Mouse (Mus musculus): Measurements from ENCODE around the gene 4930470P17Rik.
"Not testable (repeated sequence)": the region's sequence is repeated elsewhere in the genome, so short reads cannot be mapped to it uniquely, and the experiment has no call there.

Gene 4930470P17Rik

DNA sequence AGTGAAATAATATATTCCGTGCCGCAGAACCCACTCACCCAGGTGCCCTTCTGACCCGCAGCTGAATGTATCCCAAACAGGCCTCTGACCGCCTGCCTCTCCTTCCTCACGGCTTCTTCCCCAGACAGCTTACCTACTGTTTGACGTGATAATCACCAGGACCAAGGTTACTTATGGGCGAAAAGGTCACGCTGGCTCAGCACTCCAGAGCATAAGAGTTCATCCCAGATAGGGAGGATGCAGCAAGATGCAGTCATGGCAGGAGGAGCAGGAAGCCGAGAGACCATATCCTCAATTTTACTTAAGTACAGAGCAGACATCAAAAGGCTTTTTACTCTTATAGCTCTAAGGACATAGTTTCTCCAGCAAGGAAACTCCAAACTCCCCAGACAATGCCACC, at the start of gene 4930470P17Rik:
4930470P17Rik (minus strand) TSS at position 101 of the 400 bp plus-strand sequence.
- DNase-seq (ENCODE audit: extremely low spot score) = peak; percentile 5

- DNase-seq (ENCODE audit: extremely low spot score) = no peak
These were observed 49.7 kb upstream of the 4930470P17Rik start for GRCm38 (mm10) chr2:170651483-170651882.

DNA sequence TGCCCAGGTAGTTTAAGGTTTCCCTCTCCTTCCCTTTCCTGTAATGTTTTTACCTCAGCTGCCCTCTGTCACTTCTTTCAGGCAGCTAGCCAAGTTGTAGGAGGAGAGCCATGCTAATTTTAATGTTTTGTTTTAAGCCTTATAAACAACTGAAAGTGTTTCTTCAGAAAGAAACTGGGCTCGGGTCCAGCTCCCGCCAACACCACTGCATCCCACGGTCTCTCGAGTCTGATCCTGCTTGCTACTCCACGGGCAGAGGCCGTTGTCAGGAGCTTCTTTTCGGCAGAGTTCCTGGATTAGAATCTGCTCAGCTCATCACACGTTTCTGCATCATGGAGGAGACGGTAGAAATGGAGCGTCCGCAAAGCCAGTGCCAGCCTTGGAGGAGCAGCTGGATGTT, 46.7 kb upstream of the 4930470P17Rik start:
- no peak for DNase-seq (ENCODE audit: extremely low spot score)

DNA sequence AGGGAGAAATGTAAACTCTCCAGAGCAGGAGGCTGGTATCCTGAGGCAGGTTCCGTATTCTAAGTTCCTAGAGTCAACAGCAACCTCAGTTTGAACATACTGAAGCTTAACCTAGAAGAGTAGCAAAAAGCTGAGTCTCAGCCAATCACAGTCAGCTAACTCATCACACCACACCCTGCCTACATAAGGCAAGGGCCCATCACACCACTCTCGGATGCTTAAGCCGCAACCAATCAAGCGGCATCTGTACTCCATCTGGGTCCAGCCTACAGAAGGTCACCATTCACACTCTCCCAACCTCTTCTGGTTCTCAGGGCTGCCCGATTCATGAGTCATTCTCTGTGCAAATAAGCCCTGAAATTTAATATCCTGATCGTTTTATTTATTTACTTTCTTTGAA, 44.4 kb upstream of the 4930470P17Rik start:
- DNase-seq (ENCODE audit: extremely low spot score) = no peak

DNA sequence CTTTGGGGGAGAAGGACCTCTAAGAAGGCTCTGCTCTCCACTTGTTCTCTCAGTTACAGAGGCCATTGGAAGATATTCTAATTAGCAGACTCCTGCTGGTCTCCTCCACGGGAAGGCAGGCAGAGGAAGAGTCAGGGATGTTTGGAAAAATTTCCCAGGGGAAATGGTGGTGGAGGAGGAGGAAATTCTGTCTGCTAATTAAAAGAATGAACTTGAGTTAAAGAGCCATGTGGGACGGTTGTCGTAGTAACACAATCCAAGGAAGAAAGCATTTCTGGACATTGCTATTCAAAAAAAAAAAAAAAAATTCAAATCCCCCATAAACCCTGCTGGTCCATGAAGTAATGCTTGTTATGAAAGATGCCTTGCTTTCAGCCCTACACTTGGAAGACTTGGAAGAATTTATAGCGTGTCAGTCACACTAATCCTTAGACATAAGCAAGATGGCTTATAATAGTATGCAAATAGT, 40.6 kb upstream of the 4930470P17Rik start:
- no peak for DNase-seq (ENCODE audit: extremely low spot score)

DNA sequence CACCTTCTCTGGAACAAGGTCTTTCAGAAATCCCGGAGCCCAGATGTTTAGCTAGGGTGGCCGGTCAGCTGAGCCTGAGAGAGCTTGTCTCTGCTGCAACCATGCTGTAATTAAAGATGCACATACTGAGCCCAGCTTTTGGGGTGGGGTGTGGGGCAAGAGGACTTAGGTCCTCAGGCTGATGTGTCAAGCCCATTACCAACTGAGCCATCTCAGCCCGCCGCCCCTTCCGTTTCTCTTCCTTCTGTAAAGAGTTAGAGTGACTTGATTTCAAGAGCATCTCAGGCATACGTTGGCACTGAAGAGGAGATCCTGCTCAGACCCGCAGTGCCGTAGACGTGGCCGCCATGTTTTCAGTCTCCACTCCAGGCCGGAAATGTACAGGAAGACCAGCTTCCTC, 38.5 kb upstream of the 4930470P17Rik start:
- no peak for DNase-seq (ENCODE audit: extremely low spot score)

GRCm38 (mm10) chr2:170638746-170639145, 36.9 kb upstream of the 4930470P17Rik start:
- DNase-seq (ENCODE audit: extremely low spot score) = no peak

GRCm38 (mm10) chr2:170632998-170633622, 31.3 kb upstream of the 4930470P17Rik start:
- DNase-seq (ENCODE audit: extremely low spot score) = no peak

DNA sequence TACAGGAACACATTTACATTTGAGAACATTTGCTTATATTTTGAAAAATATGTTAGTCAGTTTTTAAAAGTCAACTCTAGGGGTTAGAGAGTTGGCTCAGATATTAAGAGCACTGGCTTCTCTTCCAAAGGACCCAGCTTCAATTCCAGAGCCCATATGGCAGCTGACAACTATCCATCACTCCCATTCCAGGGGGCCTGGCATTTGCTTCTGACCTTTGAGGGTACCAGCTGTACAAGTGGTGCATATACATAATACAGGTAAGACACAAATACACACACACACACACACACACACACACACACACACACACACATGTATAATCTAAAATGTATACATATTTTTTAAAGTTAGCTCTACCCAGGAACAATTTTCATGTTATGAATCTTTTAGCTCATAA, 30.6 kb upstream of the 4930470P17Rik start:
- DNase-seq (ENCODE audit: extremely low spot score) = no peak

GRCm38 (mm10) chr2:170631375-170631774, 29.6 kb upstream of the 4930470P17Rik start:
- no peak for DNase-seq (ENCODE audit: extremely low spot score)

DNA sequence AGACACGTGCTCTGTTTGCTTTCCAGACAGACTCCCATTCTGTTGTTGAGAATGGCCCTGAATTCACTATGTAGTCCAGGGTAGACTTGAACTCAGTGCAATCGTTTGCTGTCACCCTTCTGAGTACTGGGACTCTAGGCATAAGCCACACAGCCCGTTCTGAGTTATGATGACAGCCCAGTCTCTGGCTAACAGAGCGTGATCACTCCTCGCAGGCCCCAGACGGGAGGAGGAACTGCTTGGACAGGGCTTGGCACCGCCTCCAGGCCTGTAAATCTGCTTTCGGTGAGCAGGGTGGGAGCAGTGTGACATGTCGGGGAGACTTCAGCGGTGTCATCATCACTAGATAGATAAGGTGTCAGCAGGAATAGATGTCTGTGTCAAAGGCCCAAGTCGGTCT, 28.7 kb upstream of the 4930470P17Rik start:
- DNase-seq (ENCODE audit: extremely low spot score) = no peak

DNA sequence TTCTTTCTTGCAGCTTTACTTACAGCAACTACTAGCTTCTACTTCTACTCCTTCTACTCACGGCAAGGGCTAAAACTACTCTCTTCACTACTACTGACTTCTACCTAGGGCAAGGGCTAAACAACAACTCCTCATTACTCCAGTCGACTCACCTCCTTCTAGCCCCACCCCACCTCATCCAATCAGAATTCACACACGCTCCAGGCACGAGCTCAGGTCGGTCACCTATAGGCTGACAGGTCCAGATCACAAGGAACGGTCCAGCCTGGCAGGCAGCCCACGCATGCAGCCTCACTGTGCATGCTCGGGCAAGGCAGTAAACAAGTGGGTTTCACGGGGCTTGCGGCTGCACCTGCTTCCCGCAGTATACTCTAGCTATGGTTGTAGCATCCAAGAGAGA, 26.2 kb upstream of the 4930470P17Rik start:
- DNase-seq (ENCODE audit: extremely low spot score) = not testable (repeated sequence)

DNA sequence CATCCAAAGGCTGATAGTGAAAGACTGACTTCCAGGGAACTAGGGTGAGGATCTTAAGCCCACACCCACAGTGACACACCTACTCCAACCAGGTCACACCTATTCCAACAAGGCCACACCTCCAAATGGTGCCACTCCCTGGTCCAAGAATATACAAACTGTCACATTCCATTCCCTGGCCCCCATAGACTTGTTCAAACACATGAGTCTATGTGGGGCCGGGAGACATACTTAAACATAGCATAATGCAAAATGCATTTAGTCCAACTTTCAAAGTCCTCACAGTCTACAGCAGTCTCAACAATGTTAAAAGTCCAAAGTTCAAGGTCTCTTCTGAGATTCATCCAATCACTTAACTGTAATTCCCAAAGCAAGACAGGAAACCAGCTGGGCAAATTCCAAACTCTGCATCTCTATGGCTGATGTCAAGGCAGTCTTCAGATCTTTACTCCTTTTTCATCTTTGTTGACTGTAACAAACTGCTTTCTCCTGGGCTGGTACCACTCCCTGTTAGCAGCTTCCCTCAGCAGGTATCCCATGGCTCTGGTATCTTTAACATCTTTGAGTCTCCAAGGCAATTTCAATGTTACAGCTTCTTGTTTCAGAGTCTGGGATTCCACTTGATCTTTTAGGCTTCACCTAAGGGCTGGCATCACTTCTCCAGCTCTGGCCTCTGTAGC, 22.5 kb upstream of the 4930470P17Rik start:
- not testable (repeated sequence) for DNase-seq (ENCODE audit: extremely low spot score)

DNA sequence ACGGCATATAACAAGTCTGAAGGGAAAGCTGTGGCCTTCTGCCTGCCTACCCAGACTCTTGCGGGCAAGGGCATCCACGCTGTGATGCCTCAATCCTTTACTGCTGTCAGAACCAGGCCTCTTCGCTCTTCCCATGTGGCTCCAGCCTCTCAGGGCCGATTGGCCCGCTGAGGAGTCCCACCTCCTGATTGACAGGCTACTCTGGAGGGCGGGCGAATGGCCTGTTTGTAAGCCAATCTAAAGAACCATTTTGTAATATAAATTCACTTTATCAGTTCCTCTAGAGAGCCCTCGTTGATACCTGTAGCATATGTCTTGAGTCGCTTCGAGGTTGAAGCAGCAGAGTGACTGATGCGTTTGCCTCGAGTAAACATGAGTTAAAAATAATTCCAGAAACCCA, 21.2 kb upstream of the 4930470P17Rik start:
- no peak for DNase-seq (ENCODE audit: extremely low spot score)

DNA sequence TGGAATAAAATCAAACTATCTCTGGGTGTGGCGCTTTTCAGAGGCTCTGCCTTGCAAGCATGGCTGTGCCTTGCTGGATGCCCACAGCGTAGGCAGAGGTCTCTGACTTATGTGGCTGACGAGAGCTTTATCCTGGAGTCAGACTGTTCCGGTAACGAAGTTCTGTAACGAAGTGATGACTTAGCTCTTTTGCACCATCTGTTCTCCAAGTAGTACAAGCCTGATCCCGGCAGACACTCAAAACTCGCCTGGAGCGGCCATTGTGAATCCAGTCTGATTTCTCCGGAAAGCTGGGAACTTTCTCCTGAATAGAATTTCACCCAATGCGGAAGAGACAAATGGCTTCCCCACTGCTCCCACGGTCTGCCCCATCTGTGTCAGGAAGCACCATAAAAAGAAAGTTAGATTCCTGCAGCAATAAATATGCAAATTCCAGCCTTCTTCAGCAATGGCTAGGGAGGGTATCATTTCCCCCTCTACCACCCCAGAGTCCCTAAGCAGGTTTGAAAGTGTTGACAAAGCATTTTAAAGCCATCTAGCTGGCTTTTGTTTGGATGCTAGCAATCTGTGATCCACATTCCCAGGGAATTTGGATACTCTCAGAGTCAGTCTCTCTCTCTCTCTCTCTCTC, 17.2 kb upstream of the 4930470P17Rik start:
- DNase-seq (ENCODE audit: extremely low spot score) = no peak

DNA sequence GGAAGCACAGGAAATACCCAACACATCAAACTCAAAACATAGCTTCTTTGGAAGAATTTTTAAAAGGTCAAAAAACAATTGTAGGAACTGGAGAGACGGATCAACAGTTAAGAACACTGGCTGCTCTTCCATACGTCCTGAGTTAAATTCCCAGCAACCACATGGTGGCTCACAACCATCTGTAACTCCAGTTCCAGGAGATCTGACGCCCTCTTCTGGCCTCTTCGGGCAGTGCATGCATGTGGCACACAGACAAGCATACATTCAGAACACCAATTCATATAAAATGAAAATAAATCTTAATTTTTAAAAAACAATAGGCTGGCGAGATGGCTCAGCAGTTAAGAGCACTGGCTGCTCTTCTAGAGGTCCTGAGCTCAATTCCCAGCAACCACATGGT, 10.0 kb upstream of the 4930470P17Rik start:
- DNase-seq (ENCODE audit: extremely low spot score) = not testable (repeated sequence)

- DNase-seq (ENCODE audit: extremely low spot score) = no peak
These were observed 646 bp downstream of the 4930470P17Rik start for GRCm38 (mm10) chr2:170601171-170601570.

- DNase-seq (ENCODE audit: extremely low spot score) = peak; percentile 41
These were observed 4.2 kb downstream of the 4930470P17Rik start for GRCm38 (mm10) chr2:170597586-170597985.

- DNase-seq (ENCODE audit: extremely low spot score) = peak; percentile 74
These were observed 5.1 kb downstream of the 4930470P17Rik start for GRCm38 (mm10) chr2:170596726-170597125.

GRCm38 (mm10) chr2:170592161-170592560, 9.7 kb downstream of the 4930470P17Rik start:
- no peak for DNase-seq (ENCODE audit: extremely low spot score)

GRCm38 (mm10) chr2:170588369-170588900, 13.4 kb downstream of the 4930470P17Rik start:
- no peak for DNase-seq (ENCODE audit: extremely low spot score)

DNA sequence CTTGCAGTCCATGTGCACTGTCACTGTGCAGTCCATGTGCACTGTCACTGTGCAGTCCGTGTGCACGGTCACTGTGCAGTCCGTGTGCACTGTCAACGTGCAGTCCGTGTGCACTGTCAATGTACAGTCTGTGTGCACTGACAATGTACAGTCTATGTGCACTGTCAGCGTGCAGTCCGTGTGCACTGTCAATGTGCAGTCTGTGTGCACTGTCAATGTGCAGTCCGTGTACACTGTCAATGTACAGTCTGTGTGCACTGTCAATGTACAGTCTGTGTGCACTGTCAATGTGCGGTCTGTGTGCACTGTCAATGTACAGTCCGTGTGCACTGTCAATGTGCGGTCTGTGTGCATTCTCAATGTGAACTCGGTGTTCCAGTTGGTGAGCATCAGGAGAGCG, 17.1 kb downstream of the 4930470P17Rik start:
- DNase-seq (ENCODE audit: extremely low spot score) = no peak

DNA sequence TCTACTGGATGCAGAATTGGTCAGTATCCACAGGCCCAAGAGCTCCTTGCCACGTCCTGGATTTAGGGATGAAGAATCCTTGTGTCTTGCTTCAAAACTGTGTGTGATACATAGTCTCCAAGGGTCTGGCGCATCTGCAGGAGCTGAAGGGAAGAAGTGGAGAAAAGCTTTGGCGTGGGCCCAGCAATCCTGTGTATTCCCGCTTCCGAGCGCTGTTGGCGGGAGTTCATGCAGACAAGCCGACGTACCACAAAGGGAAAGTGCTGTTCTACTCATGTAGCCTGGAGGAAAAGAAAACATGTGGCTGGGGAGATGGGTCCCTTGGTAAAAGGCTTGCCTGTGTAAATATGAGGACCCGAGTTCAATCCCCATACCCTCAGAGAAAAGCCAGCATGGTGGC, 22.3 kb downstream of the 4930470P17Rik start:
- no peak for DNase-seq (ENCODE audit: extremely low spot score)

All from embryo, embryonic 9.5 days (tissue).